Comparison of ENCODE assay signal across 8 mouse cellular contexts in the genomic region with DNA sequence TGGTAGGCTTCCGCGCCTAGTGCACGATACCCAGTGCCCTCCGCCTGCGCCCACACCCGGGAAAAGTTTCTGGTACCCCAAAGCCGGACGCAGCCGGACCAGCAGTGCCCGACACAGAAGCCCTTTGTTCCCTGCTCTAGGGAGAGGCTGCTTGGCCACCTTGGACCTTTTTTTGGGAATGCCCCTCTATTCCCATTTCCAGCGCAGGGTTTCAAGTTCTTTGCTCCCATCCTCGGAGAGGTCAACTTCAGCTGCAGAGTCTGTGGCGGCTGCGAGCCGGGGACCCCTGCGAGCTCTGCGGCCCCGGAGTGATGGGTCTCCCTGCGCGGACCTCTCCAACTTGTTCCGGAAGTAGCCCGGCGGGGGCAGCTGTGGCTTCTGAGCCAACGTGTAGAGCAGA.
DNase-seq lines count a peak whose midpoint lies in the region; ATAC-seq and TF ChIP-seq lines count a peak whose summit lies in the region.
"Not testable (repeated sequence)": the region's sequence is repeated elsewhere in the genome, so short reads cannot be mapped to it uniquely, and the experiment has no call there.

No protein-coding gene starts in this region.

- TF ChIP-seq CTCF in testis, adult 2 months (IDR thresholded peaks at IDR 0.05; ENCODE audit: control insufficient read depth, insufficient read depth, insufficient replicate concordance, low read depth, low read length), result not testable (repeated sequence)

- H3K27ac ChIP-seq in embryonic facial prominence, embryonic 13.5 days; heart, embryonic 11.5 days (ENCODE audit: low read depth, low read length); limb, embryonic 11.5 days (replicated peaks; ENCODE audit: low read depth, low read length); lung, embryonic 16.5 days (ENCODE audit: low read length); neural tube, embryonic 12.5 days; testis, adult 2 months (ENCODE audit: control insufficient read depth, insufficient read depth, low read depth, low read length): not testable (repeated sequence)

- not testable (repeated sequence) for ATAC-seq in embryonic facial prominence, embryonic 13.5 days (ENCODE audit: insufficient number of reproducible peaks, insufficient read depth, low FRiP score, low TSS enrichment, low read depth); heart, embryonic 11.5 days (replicated peaks; ENCODE audit: insufficient number of reproducible peaks, low FRiP score, low TSS enrichment); limb, embryonic 11.5 days (ENCODE audit: insufficient number of reproducible peaks, low FRiP score, low TSS enrichment, low read depth); neural tube, embryonic 12.5 days (ENCODE audit: low FRiP score, low read depth)
- ATAC-seq in lung, embryonic 16.5 days (ENCODE audit: low read depth), result peak; percentile 5; the same call in 1 of the 2 replicates

- TF ChIP-seq POLR2A in testis, adult 2 months (IDR thresholded peaks at IDR 0.05; ENCODE audit: control insufficient read depth, low read depth, low read length), result not testable (repeated sequence)

- H3K9me3 ChIP-seq in embryonic facial prominence, embryonic 13.5 days, result peaks cover 15% of the 10 kb centered on the region
- H3K9me3 ChIP-seq in heart, embryonic 11.5 days (replicated peaks; ENCODE audit: control insufficient read depth, low read length); limb, embryonic 11.5 days (ENCODE audit: control insufficient read depth, low read length); lung, embryonic 16.5 days (ENCODE audit: control insufficient read depth, low read length); neural tube, embryonic 12.5 days: not testable (repeated sequence)

- H3K36me3 ChIP-seq in embryonic facial prominence, embryonic 13.5 days; heart, embryonic 11.5 days (ENCODE audit: control insufficient read depth, insufficient read depth, low read length); limb, embryonic 11.5 days (ENCODE audit: control insufficient read depth, insufficient read depth, low read length); lung, embryonic 16.5 days (ENCODE audit: control insufficient read depth, insufficient read depth, low read length); neural tube, embryonic 12.5 days; testis, adult 2 months (ENCODE audit: control insufficient read depth, insufficient read depth, low read length): not testable (repeated sequence)

- H3K4me3 ChIP-seq in embryonic facial prominence, embryonic 13.5 days, result peak overlapping the region; percentile 62
- peak overlapping the region; percentile 61 for H3K4me3 ChIP-seq in heart, embryonic 11.5 days (ENCODE audit: low read depth, low read length)
- H3K4me3 ChIP-seq in limb, embryonic 11.5 days (ENCODE audit: low read depth, low read length), result peak overlapping the region; percentile 47
- peak overlapping the region; percentile 56 for H3K4me3 ChIP-seq in lung, embryonic 16.5 days (ENCODE audit: low read length)
- H3K4me3 ChIP-seq in neural tube, embryonic 12.5 days, result peak overlapping the region; percentile 65
- peak overlapping the region; percentile 66 for H3K4me3 ChIP-seq in testis, adult 2 months (ENCODE audit: control insufficient read depth, low read depth, low read length)

- peak; percentile 6 for DNase-seq in Muller cell, postnatal 12 days (ENCODE audit: inconsistent ontology term)
- DNase-seq in induced T-regulatory cell, adult 2 months (ENCODE audit: low read depth), result peak; percentile 6
- DNase-seq in limb, embryonic 11.5 days (ENCODE audit: low spot score), result peak; percentile 29

- H3K4me1 ChIP-seq in embryonic facial prominence, embryonic 13.5 days; heart, embryonic 11.5 days (ENCODE audit: control insufficient read depth, insufficient read depth, low read length); limb, embryonic 11.5 days (ENCODE audit: control insufficient read depth, insufficient read depth, low read length); lung, embryonic 16.5 days (replicated peaks; ENCODE audit: control insufficient read depth, insufficient read depth, low read length); neural tube, embryonic 12.5 days; testis, adult 2 months (ENCODE audit: control insufficient read depth, insufficient read depth, low read length): not testable (repeated sequence)

- peak overlapping the region; percentile 61 for H3K4me2 ChIP-seq in embryonic facial prominence, embryonic 13.5 days
- H3K4me2 ChIP-seq in heart, embryonic 11.5 days, result peak overlapping the region; percentile 63
- peak overlapping the region; percentile 35; the same call in 1 of the 2 replicates for H3K4me2 ChIP-seq in limb, embryonic 11.5 days (ENCODE audit: low read depth, severe bottlenecking)
- H3K4me2 ChIP-seq in lung, embryonic 16.5 days (ENCODE audit: low read depth, low read length), result peak overlapping the region; percentile 56
- H3K4me2 ChIP-seq in neural tube, embryonic 12.5 days (replicated peaks), result peak overlapping the region; percentile 66

- 4% methylated on average over 20 of the region's 24 CpGs for WGBS in embryonic facial prominence, embryonic 13.5 days
- WGBS in heart, embryonic 11.5 days (ENCODE audit: insufficient replicate concordance), result 2% methylated on average over 17 of the region's 24 CpGs
- WGBS in limb, embryonic 11.5 days, result 2% methylated on average over 18 of the region's 24 CpGs
- WGBS in lung, embryonic 16.5 days, result 0% methylated on average over 21 of the region's 24 CpGs
- 1% methylated on average over 24 of the region's 24 CpGs for WGBS in neural tube, embryonic 12.5 days

- peak overlapping the region; percentile 80 for H3K9ac ChIP-seq in embryonic facial prominence, embryonic 13.5 days
- H3K9ac ChIP-seq in heart, embryonic 11.5 days (ENCODE audit: low read depth, low read length), result peak overlapping the region; percentile 76
- H3K9ac ChIP-seq in limb, embryonic 11.5 days (ENCODE audit: low read length), result peak overlapping the region; percentile 72; the same call in 1 of the 2 replicates
- peak overlapping the region; percentile 74 for H3K9ac ChIP-seq in lung, embryonic 16.5 days (ENCODE audit: low read length)
- peak overlapping the region; percentile 73 for H3K9ac ChIP-seq in neural tube, embryonic 12.5 days

- H3K27me3 ChIP-seq in embryonic facial prominence, embryonic 13.5 days; heart, embryonic 11.5 days (ENCODE audit: control insufficient read depth, insufficient read depth, low read length); limb, embryonic 11.5 days (ENCODE audit: control insufficient read depth, insufficient read depth, low read length); lung, embryonic 16.5 days (ENCODE audit: control insufficient read depth, insufficient read depth, low read depth, low read length); neural tube, embryonic 12.5 days (replicated peaks); testis, adult 2 months (ENCODE audit: control insufficient read depth, insufficient read depth, low read length): not testable (repeated sequence)
